ENCODE assay signal across 8 mouse cellular contexts in genomic region chr5:74792301-74792700, GRCm38 (mm10).
DNase-seq lines count a peak whose midpoint lies in the region; ATAC-seq lines count a peak whose summit lies in the region.

No protein-coding gene starts in this region.

- H3K4me3 ChIP-seq in embryonic facial prominence, embryonic 10.5 days, result peak overlapping the region; percentile 39
- no peak overlapping the region for H3K4me3 ChIP-seq in intestine, embryonic 15.5 days (replicated peaks)

- H3K27ac ChIP-seq in embryonic facial prominence, embryonic 10.5 days (replicated peaks), result peak overlapping the region; percentile 84
- H3K27ac ChIP-seq in intestine, embryonic 15.5 days, result peak overlapping the region; percentile 89

- H3K36me3 ChIP-seq in embryonic facial prominence, embryonic 10.5 days (replicated peaks), result no peaks in the 10 kb centered on the region
- no peaks in the 10 kb centered on the region for H3K36me3 ChIP-seq in intestine, embryonic 15.5 days

- H3K9ac ChIP-seq in intestine, embryonic 15.5 days, result no peak overlapping the region

- ATAC-seq in intestine, embryonic 15.5 days, result peak; percentile 85
- no peak for ATAC-seq in activated CD4-positive, CD25-positive, alpha-beta regulatory T cell, adult 4 months

- 2% methylated on average over 7 of the region's 7 CpGs for WGBS in embryonic facial prominence, embryonic 10.5 days
- 2% methylated on average over 7 of the region's 7 CpGs for WGBS in intestine, embryonic 15.5 days

- H3K27me3 ChIP-seq in embryonic facial prominence, embryonic 10.5 days (replicated peaks; ENCODE audit: low read depth, poor library complexity, severe bottlenecking), result peaks cover 6% of the 10 kb centered on the region; the same call in 1 of the 2 replicates
- H3K27me3 ChIP-seq in intestine, embryonic 15.5 days (replicated peaks), result no peaks in the 10 kb centered on the region

- H3K4me1 ChIP-seq in embryonic facial prominence, embryonic 10.5 days, result peaks cover 39% of the 10 kb centered on the region
- peaks cover 19% of the 10 kb centered on the region for H3K4me1 ChIP-seq in intestine, embryonic 15.5 days (replicated peaks)

- DNase-seq in adrenal gland, adult 8-10 months, result peak; percentile 92
- peak; percentile 80 for DNase-seq in embryonic facial prominence, embryonic 10.5 days (ENCODE audit: low spot score)
- DNase-seq in gastrocnemius, postnatal 4 days (ENCODE audit: low spot score in 2 of 2), result peak; percentile 61 to 84
- peak; percentile 23 to 53 for DNase-seq in left cerebral cortex, adult 9 months (ENCODE audit: low spot score in 2 of 2)
- DNase-seq in lung, postnatal 4 days, result peak; percentile 86 to 94
- DNase-seq in right cerebral cortex, postnatal 25 days, result peak; percentile 42

- no peaks in the 10 kb centered on the region for H3K9me3 ChIP-seq in embryonic facial prominence, embryonic 10.5 days
- H3K9me3 ChIP-seq in intestine, embryonic 15.5 days, result no peaks in the 10 kb centered on the region

- peak overlapping the region; percentile 35 for H3K4me2 ChIP-seq in intestine, embryonic 15.5 days (replicated peaks)

Comparison
In these comparisons a context has a peak if more than half of its experiments do, and no peak if none do; other contexts are left out.
1. DNase-seq: peak in every context shown above with its lines; median percentile 92 in adrenal gland, adult 8-10 months; 90 in lung, postnatal 4 days; 80 in embryonic facial prominence, embryonic 10.5 days; 72 in gastrocnemius, postnatal 4 days; 42 in right cerebral cortex, postnatal 25 days; 38 in left cerebral cortex, adult 9 months.